Mouse (Mus musculus) bone marrow, adult 2 months (tissue): ENCODE data around the gene Hapln2. TPM values are rescaled to one million over a fixed set of nuclear protein-coding genes. Genes with fewer than 3 reads are reported as not detected.

Source experiments
- H3K27ac ChIP-seq: fragments of 200-500 bp; 2 replicates; pipeline ENCODE4 v1.5.1; 2012; ENCODE audit warnings: low read depth, mild to moderate bottlenecking, control low read depth, inconsistent platforms, low read length; ENCODE audit not compliant: control insufficient read depth, poor library complexity, insufficient read depth
- H3K4me1 ChIP-seq: fragments of 200-500 bp; 2 replicates; pipeline ENCODE4 v1.6.1; 2011; ENCODE audit warnings: low read length; ENCODE audit not compliant: control insufficient read depth, insufficient read depth
- H3K4me3 ChIP-seq: fragments of 200-500 bp; replicated peaks from 2 replicates; pipeline ENCODE3; 2011; ENCODE audit warnings: mild to moderate bottlenecking, low read depth, low read length, control low read depth; ENCODE audit not compliant: control insufficient read depth
- CTCF ChIP-seq: fragments of 200-500 bp; IDR thresholded peaks from 2 replicates; pipeline ENCODE4 v1.5.1; 2011; ENCODE audit warnings: low read length, control low read depth; ENCODE audit not compliant: control insufficient read depth, insufficient read depth
- POLR2A ChIP-seq: fragments of 200-500 bp; IDR thresholded peaks from 2 replicates; pipeline ENCODE4 v1.6.1; 2011; ENCODE audit warnings: low read depth, mild to moderate bottlenecking, control low read depth, low read length, borderline replicate concordance; ENCODE audit not compliant: control insufficient read depth
- WGBS: fragments of 180-500 bp; shearing (Covaris S2); methylation state at CpG from one replicate; pipeline ENCODE4 v1.1.7; 2018; 5-methylcytosine and 5-hydroxymethylcytosine counted together
- polyA plus RNA-seq: library from polyadenylated mRNA; stranded (reverse); fragments of >200 nt; gene quantifications from 2 replicates; pipeline ENCODE4 v1.2.4, GENCODE M21; 2011; ENCODE audit warnings: low replicate concordance; ENCODE audit not compliant: missing spikeins, insufficient read depth, insufficient read length

Hapln2 gene
- polyA plus RNA-seq, 1 experiment, result not detected

GRCm38 (mm10) chr3:87987633-87988032, 39.8 kb downstream of the Hapln2 start:
- Histone ChIP-seq H3K4me1 (no peaks in the 10 kb centered on the region), H3K27ac (no peak overlapping the region), H3K4me3 (no peak overlapping the region)
- TF ChIP-seq POLR2A, result no peak
- no peak for TF ChIP-seq CTCF
- WGBS, result 3% methylated on average over 15 of the region's 15 CpGs

GRCm38 (mm10) chr3:87986868-87987267, 40.5 kb downstream of the Hapln2 start:
- no peaks in the 10 kb centered on the region for H3K4me1 ChIP-seq
- 2% methylated on average over 17 of the region's 17 CpGs for WGBS
- no peak overlapping the region for H3K4me3 ChIP-seq

GRCm38 (mm10) chr3:87985505-87986320, 41.7 kb downstream of the Hapln2 start:
- Histone ChIP-seq H3K4me1 (no peaks in the 10 kb centered on the region), H3K27ac (no peak overlapping the region), H3K4me3 (no peak overlapping the region)
- 62% methylated on average over 12 of the region's 12 CpGs for WGBS
- TF ChIP-seq POLR2A (no peak), CTCF (no peak)

More at GRCm38 (mm10) chr3:87986868-87987267, 40.5 kb downstream of the Hapln2 start:
- TF ChIP-seq CTCF (peak; percentile 87), POLR2A (no peak)
- H3K27ac ChIP-seq, result no peak overlapping the region

- Histone ChIP-seq H3K27ac (no peak overlapping the region), H3K4me1 (no peaks in the 10 kb centered on the region)
These were observed 43.3 kb downstream of the Hapln2 start for GRCm38 (mm10) chr3:87984094-87984493.

GRCm38 (mm10) chr3:87983627-87984026, 43.8 kb downstream of the Hapln2 start:
- Histone ChIP-seq H3K4me1 (no peaks in the 10 kb centered on the region), H3K27ac (no peak overlapping the region), H3K4me3 (no peak overlapping the region)
- TF ChIP-seq POLR2A, result no peak
- TF ChIP-seq CTCF, result no peak
- 80% methylated on average over 6 of the region's 6 CpGs for WGBS

More at GRCm38 (mm10) chr3:87984094-87984493, 43.3 kb downstream of the Hapln2 start:
- H3K4me3 ChIP-seq, result no peak overlapping the region
- 40% methylated on average over 3 of the region's 3 CpGs for WGBS
- TF ChIP-seq POLR2A, result no peak
- TF ChIP-seq CTCF, result no peak

GRCm38 (mm10) chr3:87982836-87983601, 44.4 kb downstream of the Hapln2 start:
- WGBS, result 17% methylated on average over 13 of the region's 13 CpGs
- Histone ChIP-seq H3K4me3 (no peak overlapping the region), H3K4me1 (no peaks in the 10 kb centered on the region), H3K27ac (no peak overlapping the region)
- TF ChIP-seq POLR2A, result no peak
- no peak for TF ChIP-seq CTCF

GRCm38 (mm10) chr3:87981894-87982835, 45.2 kb downstream of the Hapln2 start:
- whole genome bisulfite sequencing, result 33% methylated on average over 12 of the region's 12 CpGs
- Histone ChIP-seq H3K4me1 (no peaks in the 10 kb centered on the region), H3K4me3 (no peak overlapping the region), H3K27ac (no peak overlapping the region; the same call in 1 of the 2 replicates)
- TF ChIP-seq POLR2A (no peak), CTCF (no peak)

GRCm38 (mm10) chr3:87981214-87981760, 46.1 kb downstream of the Hapln2 start:
- 73% methylated on average over 6 of the region's 6 CpGs for WGBS
- H3K4me1 ChIP-seq, result no peaks in the 10 kb centered on the region
- H3K27ac ChIP-seq, result no peak overlapping the region
- no peak overlapping the region for H3K4me3 ChIP-seq
- no peak for TF ChIP-seq POLR2A
- TF ChIP-seq CTCF, result no peak
